Mouse (Mus musculus): ENCODE results near the gene Patz1. TPM values are rescaled to one million over a fixed set of nuclear protein-coding genes. Genes with fewer than 3 reads are reported as not detected.

Patz1 gene
- total and polyA plus RNA-seq, 2 experiments from 2014 or later: 40.4 to 89.6 TPM

DNA sequence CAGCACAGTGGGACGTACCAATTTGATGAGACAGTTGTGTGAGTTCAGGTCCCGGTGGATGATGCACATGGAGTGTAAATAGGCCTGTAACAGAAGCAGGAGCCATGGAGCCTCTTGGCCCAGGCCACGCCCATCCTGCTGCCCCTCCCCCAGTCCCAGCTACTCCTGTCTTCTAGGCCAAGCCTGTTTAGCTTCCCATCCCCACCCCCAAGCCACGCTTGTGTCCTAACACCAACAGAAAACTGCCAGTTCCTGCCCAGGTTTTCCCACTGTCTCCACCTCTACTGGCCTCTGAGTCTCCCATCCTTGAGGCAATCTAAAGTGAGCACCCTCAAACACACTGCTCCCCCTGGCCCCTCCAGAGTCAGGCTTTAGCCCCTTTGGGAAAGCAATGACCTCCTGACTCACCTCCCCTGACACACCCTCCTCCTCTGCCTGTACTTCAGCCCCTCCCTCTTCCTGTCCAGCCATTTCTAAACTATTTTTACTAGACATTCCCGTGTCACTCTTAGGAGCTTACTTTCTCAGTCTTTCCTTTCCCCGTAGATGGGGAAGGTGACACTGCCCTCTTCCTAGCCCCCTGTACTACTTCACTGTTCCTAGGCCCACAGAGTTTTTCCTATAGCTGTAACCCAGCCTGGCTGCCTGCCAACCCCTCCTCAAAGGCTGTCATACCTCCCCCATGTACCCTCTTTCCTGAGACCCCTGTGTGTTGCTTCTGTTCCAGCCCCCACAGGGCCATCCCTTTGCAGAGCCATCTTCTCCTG lies 60.1 kb downstream of the Patz1 start:
- no peaks in the 10 kb centered on the region for H3K27me3 ChIP-seq (ENCODE audit: insufficient read depth, low read length)
- no peak overlapping the region for H3K9ac ChIP-seq (replicated peaks; ENCODE audit: low read length)
- H3K4me2 ChIP-seq (ENCODE audit: low read depth, low read length): no peak overlapping the region
- no peak overlapping the region for H3K4me3 ChIP-seq (ENCODE audit: low read length)
- 52% methylated on average over 6 of the region's 6 CpGs for WGBS
- ATAC-seq (no peak), DNase-seq (ENCODE audit: low spot score) (no peak)
- peaks cover 66% of the 10 kb centered on the region for H3K36me3 ChIP-seq (ENCODE audit: insufficient read depth, low read length)
- no peak overlapping the region for H3K27ac ChIP-seq
- no peaks in the 10 kb centered on the region for H3K4me1 ChIP-seq (ENCODE audit: insufficient read depth, low read length)
- no peak for TF ChIP-seq CTCF (IDR thresholded peaks at IDR 0.05; ENCODE audit: low read depth)
- no peaks in the 10 kb centered on the region for H3K9me3 ChIP-seq (ENCODE audit: low read length)

DNA sequence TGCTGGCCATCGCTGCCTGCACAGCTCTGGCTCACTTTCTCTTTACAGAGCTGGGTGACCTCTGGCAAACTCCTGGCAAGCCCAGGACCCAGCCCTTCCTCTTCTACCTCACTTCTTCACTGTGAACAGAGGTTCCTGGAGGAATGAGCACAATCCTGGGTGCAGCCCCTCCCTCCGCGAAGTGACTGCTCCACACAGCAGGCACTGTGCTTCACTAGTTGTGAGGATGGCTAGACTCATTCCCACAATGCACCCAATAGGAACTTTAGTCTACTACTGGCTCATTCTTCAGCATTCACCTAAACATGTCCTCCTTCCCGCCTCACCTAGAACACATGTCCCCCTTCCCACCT lies 60.6 kb downstream of the Patz1 start:
- no peaks in the 10 kb centered on the region for H3K4me1 ChIP-seq (ENCODE audit: insufficient read depth, low read length)
- WGBS: 87% methylated on average over 4 of the region's 4 CpGs
- no peak for DNase-seq (ENCODE audit: low spot score)
- peaks cover 66% of the 10 kb centered on the region for H3K36me3 ChIP-seq (ENCODE audit: insufficient read depth, low read length)
- no peak for ATAC-seq
- H3K4me2 ChIP-seq (ENCODE audit: low read depth, low read length): no peak overlapping the region
- H3K27ac ChIP-seq: no peak overlapping the region
- H3K27me3 ChIP-seq (ENCODE audit: insufficient read depth, low read length): no peaks in the 10 kb centered on the region
- no peak for TF ChIP-seq CTCF (IDR thresholded peaks at IDR 0.05; ENCODE audit: low read depth)
- H3K9me3 ChIP-seq (ENCODE audit: low read length): no peaks in the 10 kb centered on the region
- no peak overlapping the region for H3K9ac ChIP-seq (replicated peaks; ENCODE audit: low read length)
- no peak overlapping the region for H3K4me3 ChIP-seq (ENCODE audit: low read length)

DNA sequence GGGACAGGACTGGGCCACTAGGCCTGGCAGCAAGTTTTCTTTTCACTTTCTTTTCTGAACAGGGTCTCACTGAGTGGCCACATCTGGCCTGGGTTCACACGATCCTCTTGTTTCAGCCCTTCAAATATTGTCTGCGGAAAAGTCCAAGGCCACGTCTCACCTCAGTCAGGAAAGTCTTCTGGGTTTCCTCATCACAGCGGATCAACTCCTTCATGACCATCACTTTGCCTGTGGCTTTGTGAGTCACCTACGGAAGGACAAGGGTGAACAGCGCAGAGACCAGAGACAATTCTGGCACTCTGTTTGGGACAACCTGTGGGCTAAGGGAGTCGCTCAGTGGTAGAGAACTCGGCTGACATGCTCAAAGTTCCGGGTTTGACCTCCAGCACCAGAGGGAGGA lies 63.5 kb downstream of the Patz1 start:
- DNase-seq (ENCODE audit: low spot score): no peak
- Histone ChIP-seq H3K36me3 (ENCODE audit: insufficient read depth, low read length) (peaks cover 61% of the 10 kb centered on the region), H3K27ac (no peak overlapping the region), H3K4me1 (ENCODE audit: insufficient read depth, low read length) (no peaks in the 10 kb centered on the region), H3K4me3 (ENCODE audit: low read length) (no peak overlapping the region), H3K9ac (replicated peaks; ENCODE audit: low read length) (no peak overlapping the region), H3K4me2 (ENCODE audit: low read depth, low read length) (no peak overlapping the region), H3K27me3 (ENCODE audit: insufficient read depth, low read length) (no peaks in the 10 kb centered on the region), H3K9me3 (ENCODE audit: low read length) (no peaks in the 10 kb centered on the region)
- WGBS: 93% methylated on average over 9 of the region's 9 CpGs
- no peak for ATAC-seq
- no peak for TF ChIP-seq CTCF (IDR thresholded peaks at IDR 0.05; ENCODE audit: low read depth)

DNA sequence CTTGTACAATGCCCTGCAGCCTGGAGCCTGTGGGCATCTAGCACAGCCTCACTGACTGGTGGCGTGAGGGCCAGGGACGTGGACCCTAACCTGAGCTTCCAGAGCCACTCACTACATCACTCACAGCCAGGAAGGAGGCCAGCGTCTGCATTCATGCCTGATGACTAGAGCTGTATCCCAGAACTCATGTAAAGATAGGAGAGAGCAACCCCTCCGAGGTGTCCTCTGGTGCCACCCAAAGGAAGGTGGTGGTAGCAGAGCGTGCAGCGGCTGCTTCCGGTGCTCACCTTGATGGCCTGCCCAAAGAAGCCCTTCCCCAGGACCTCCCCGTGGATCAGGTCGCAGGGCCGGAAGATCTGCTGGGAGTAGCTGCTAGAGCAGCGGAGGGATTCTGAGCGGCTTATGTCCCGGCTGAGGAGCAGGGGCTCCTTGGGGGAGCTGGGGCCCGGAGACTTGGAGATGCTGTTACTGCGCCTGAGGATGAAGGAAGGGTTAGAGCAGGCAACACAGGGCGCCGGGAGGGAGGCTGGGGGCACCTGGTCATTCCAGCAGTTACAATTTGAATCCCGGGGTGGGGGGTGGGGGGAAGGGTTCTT lies 64.4 kb downstream of the Patz1 start:
- H3K27me3 ChIP-seq (ENCODE audit: insufficient read depth, low read length): no peaks in the 10 kb centered on the region
- no peak overlapping the region for H3K4me2 ChIP-seq (ENCODE audit: low read depth, low read length)
- H3K9ac ChIP-seq (replicated peaks; ENCODE audit: low read length): no peak overlapping the region
- peaks cover 68% of the 10 kb centered on the region for H3K36me3 ChIP-seq (ENCODE audit: insufficient read depth, low read length)
- DNase-seq (ENCODE audit: low spot score): no peak
- no peak overlapping the region for H3K4me3 ChIP-seq (ENCODE audit: low read length)
- H3K4me1 ChIP-seq (ENCODE audit: insufficient read depth, low read length): no peaks in the 10 kb centered on the region
- no peak overlapping the region for H3K27ac ChIP-seq
- ATAC-seq: no peak
- H3K9me3 ChIP-seq (ENCODE audit: low read length): no peaks in the 10 kb centered on the region
- 57% methylated on average over 18 of the region's 18 CpGs for WGBS
- TF ChIP-seq CTCF (IDR thresholded peaks at IDR 0.05; ENCODE audit: low read depth): peak; percentile 50

Other genes with a start within 250 kb of the Patz1 start
- 16.9 and 18.2 TPM in 2 replicates for gene Sfi1, start 95.4 kb upstream of the Patz1 start, total RNA-seq (2014; rRNA removed)
- gene Sfi1, start 95.4 kb upstream of the Patz1 start, polyA plus RNA-seq (2015; fragmentation: Nextera tagmentation; extraction: Ambion mirVana): 9.5 and 9.9 TPM in 2 replicates
- gene Eif4enif1, start 86.5 kb upstream of the Patz1 start, total RNA-seq (2014; rRNA removed): 42.1 and 47.7 TPM in 2 replicates
- 35.2 and 35.3 TPM in 2 replicates for gene Eif4enif1, start 86.5 kb upstream of the Patz1 start, polyA plus RNA-seq (2015; fragmentation: Nextera tagmentation; extraction: Ambion mirVana)
- 62.3 and 73.1 TPM in 2 replicates for gene Drg1, start 22.5 kb upstream of the Patz1 start, total RNA-seq (2014; rRNA removed)
- gene Drg1, start 22.5 kb upstream of the Patz1 start, polyA plus RNA-seq (2015; fragmentation: Nextera tagmentation; extraction: Ambion mirVana): 176 and 186 TPM in 2 replicates
- gene Pik3ip1, start 41.5 kb downstream of the Patz1 start, total RNA-seq (2014; rRNA removed): 34.3 and 40.9 TPM in 2 replicates
- 41.6 and 45.4 TPM in 2 replicates for gene Pik3ip1, start 41.5 kb downstream of the Patz1 start, polyA plus RNA-seq (2015; fragmentation: Nextera tagmentation; extraction: Ambion mirVana)
- gene Limk2, start 120.3 kb downstream of the Patz1 start, total RNA-seq (2014; rRNA removed): 206 and 235 TPM in 2 replicates
- 110 and 113 TPM in 2 replicates for gene Limk2, start 120.3 kb downstream of the Patz1 start, polyA plus RNA-seq (2015; fragmentation: Nextera tagmentation; extraction: Ambion mirVana)
- 36.1 and 40.2 TPM in 2 replicates for gene Rnf185, start 163.5 kb downstream of the Patz1 start, total RNA-seq (2014; rRNA removed)
- 31.4 and 36.6 TPM in 2 replicates for gene Rnf185, start 163.5 kb downstream of the Patz1 start, polyA plus RNA-seq (2015; fragmentation: Nextera tagmentation; extraction: Ambion mirVana)
- 30.4 and 34.8 TPM in 2 replicates for gene Pla2g3, start 199.4 kb downstream of the Patz1 start, total RNA-seq (2014; rRNA removed)
- 18.5 and 21.2 TPM in 2 replicates for gene Pla2g3, start 199.4 kb downstream of the Patz1 start, polyA plus RNA-seq (2015; fragmentation: Nextera tagmentation; extraction: Ambion mirVana)
- gene Inpp5j, start 215.9 kb downstream of the Patz1 start, total RNA-seq (2014; rRNA removed): 9.4 and 11.7 TPM in 2 replicates
- gene Inpp5j, start 215.9 kb downstream of the Patz1 start, polyA plus RNA-seq (2015; fragmentation: Nextera tagmentation; extraction: Ambion mirVana): 14.6 and 15.3 TPM in 2 replicates
- 321 and 384 TPM in 2 replicates for gene Selenom, start 225.8 kb downstream of the Patz1 start, total RNA-seq (2014; rRNA removed)
- 359 and 389 TPM in 2 replicates for gene Selenom, start 225.8 kb downstream of the Patz1 start, polyA plus RNA-seq (2015; fragmentation: Nextera tagmentation; extraction: Ambion mirVana)

Measured in hindbrain, postnatal 0 days (tissue).